Mouse (Mus musculus): Measurements from ENCODE around the gene Rac3.
A peak's percentile ranks its signal among the peaks of the same experiment; 100 is the strongest.
"Not testable (repeated sequence)": the region's sequence is repeated elsewhere in the genome, so short reads cannot be mapped to it uniquely, and the experiment has no call there.

The Rac3 gene

GRCm38 (mm10) chr11:120721124-120722066 is at the start of gene Rac3:
TSS of gene Rac3 (plus strand) at chr11:120721470.
- DNase-seq (ENCODE audit: low read depth, low spot score) = no peak

- peak; percentile 94 for DNase-seq (ENCODE audit: low read depth, low spot score)
Measured at GRCm38 (mm10) chr11:120672687-120673593, 48.3 kb upstream of the Rac3 start, which contains the start of gene Aspscr1. TSS of gene Aspscr1 (plus strand) at chr11:120672973.

GRCm38 (mm10) chr11:120673594-120674122 is 47.6 kb upstream of the Rac3 start:
- DNase-seq (ENCODE audit: low read depth, low spot score) = no peak

GRCm38 (mm10) chr11:120675875-120676274 is 45.4 kb upstream of the Rac3 start:
- not testable (repeated sequence) for DNase-seq (ENCODE audit: low read depth, low spot score)

GRCm38 (mm10) chr11:120676951-120677350 is 44.3 kb upstream of the Rac3 start:
- DNase-seq (ENCODE audit: low read depth, low spot score) = no peak

GRCm38 (mm10) chr11:120679909-120680308 is 41.4 kb upstream of the Rac3 start:
- peak; percentile 63 for DNase-seq (ENCODE audit: low read depth, low spot score)

GRCm38 (mm10) chr11:120682683-120683082 is 38.6 kb upstream of the Rac3 start:
- DNase-seq (ENCODE audit: low read depth, low spot score) = peak; percentile 95

- DNase-seq (ENCODE audit: low read depth, low spot score) = peak; percentile 56
Measured at GRCm38 (mm10) chr11:120683536-120683935, 37.7 kb upstream of the Rac3 start.

- peak; percentile 41 for DNase-seq (ENCODE audit: low read depth, low spot score)
Measured at GRCm38 (mm10) chr11:120684086-120684485, 37.2 kb upstream of the Rac3 start.

- DNase-seq (ENCODE audit: low read depth, low spot score) = peak; percentile 25
Measured at GRCm38 (mm10) chr11:120684660-120685059, 36.6 kb upstream of the Rac3 start.

GRCm38 (mm10) chr11:120686650-120687272 is 34.5 kb upstream of the Rac3 start:
- no peak for DNase-seq (ENCODE audit: low read depth, low spot score)

GRCm38 (mm10) chr11:120689365-120689764 is 31.9 kb upstream of the Rac3 start:
- no peak for DNase-seq (ENCODE audit: low read depth, low spot score)

GRCm38 (mm10) chr11:120692471-120693011 is 28.7 kb upstream of the Rac3 start:
- DNase-seq (ENCODE audit: low read depth, low spot score) = peak; percentile 34

- no peak for DNase-seq (ENCODE audit: low read depth, low spot score)
Measured at GRCm38 (mm10) chr11:120693461-120693860, 27.8 kb upstream of the Rac3 start.

- DNase-seq (ENCODE audit: low read depth, low spot score) = no peak
Measured at GRCm38 (mm10) chr11:120695184-120695583, 26.1 kb upstream of the Rac3 start.

GRCm38 (mm10) chr11:120695641-120696040 is 25.6 kb upstream of the Rac3 start:
- DNase-seq (ENCODE audit: low read depth, low spot score) = no peak

- DNase-seq (ENCODE audit: low read depth, low spot score) = no peak
Measured at GRCm38 (mm10) chr11:120696568-120696967, 24.7 kb upstream of the Rac3 start.

- DNase-seq (ENCODE audit: low read depth, low spot score) = peak; percentile 100
Measured at GRCm38 (mm10) chr11:120697741-120698140, 23.5 kb upstream of the Rac3 start.

GRCm38 (mm10) chr11:120703696-120704454 is 17.4 kb upstream of the Rac3 start:
- DNase-seq (ENCODE audit: low read depth, low spot score) = peak; percentile 84
